Mouse (Mus musculus) embryonic facial prominence, embryonic 13.5 days (tissue): ENCODE results near the gene Hnrnph2. TPM values are rescaled to one million over a fixed set of nuclear protein-coding genes. Genes with fewer than 3 reads are reported as not detected.

Source experiments
- ATAC-seq: fragments of 200-750 bp; cut with Nextera tagmentation; 2 replicates; pipeline ENCODE4 v1.8.0; 2017; ENCODE audit warnings: low read depth; ENCODE audit not compliant: insufficient number of reproducible peaks, insufficient read depth, low FRiP score, low TSS enrichment
- H3K27ac ChIP-seq: fragments of 300-500 bp; sonication (generic); 2 replicates; pipeline ENCODE4 v1.5.1; 2015; ENCODE audit warnings: moderate library complexity, mild to moderate bottlenecking, inconsistent platforms
- H3K27me3 ChIP-seq: fragments of 300-500 bp; sonication (generic); 2 replicates; pipeline ENCODE4 v1.6.1; 2015; ENCODE audit warnings: mild to moderate bottlenecking, inconsistent platforms
- H3K36me3 ChIP-seq: fragments of 300-500 bp; sonication (generic); 2 replicates; pipeline ENCODE4 v1.6.1; 2015; ENCODE audit warnings: mild to moderate bottlenecking, inconsistent platforms
- H3K4me1 ChIP-seq: fragments of 300-500 bp; sonication (generic); 2 replicates; pipeline ENCODE4 v1.6.1; 2015; ENCODE audit warnings: inconsistent platforms
- H3K4me2 ChIP-seq: fragments of 300-500 bp; sonication (generic); 2 replicates; pipeline ENCODE4 v1.6.1; 2015; ENCODE audit warnings: moderate library complexity, mild to moderate bottlenecking, inconsistent platforms
- H3K4me3 ChIP-seq: fragments of 300-500 bp; sonication (generic); 2 replicates; pipeline ENCODE4 v1.5.1; 2015; ENCODE audit warnings: mild to moderate bottlenecking, inconsistent platforms
- H3K9ac ChIP-seq: fragments of 300-500 bp; sonication (generic); 2 replicates; pipeline ENCODE4 v1.6.1; 2015; ENCODE audit warnings: mild to moderate bottlenecking, inconsistent platforms
- H3K9me3 ChIP-seq: fragments of 300-500 bp; sonication (generic); 2 replicates; pipeline ENCODE4 v1.6.1; 2016; ENCODE audit warnings: inconsistent platforms
- WGBS: fragments of 180-500 bp; shearing (Covaris S2); methylation state at CpG from one replicate; pipeline ENCODE4 v1.1.7; 2015; ENCODE audit warnings: mixed read lengths; 5-methylcytosine and 5-hydroxymethylcytosine counted together
- polyA plus RNA-seq: library from polyadenylated mRNA; unstranded; fragments of >200 nt; fragmentation: Nextera tagmentation; extraction: Ambion mirVana; gene quantifications from 2 replicates; pipeline ENCODE4 v1.2.1, GENCODE M21; 2015

Gene Hnrnph2
- polyA plus RNA-seq, 1 experiment from 2014 or later: 151 TPM

DNA sequence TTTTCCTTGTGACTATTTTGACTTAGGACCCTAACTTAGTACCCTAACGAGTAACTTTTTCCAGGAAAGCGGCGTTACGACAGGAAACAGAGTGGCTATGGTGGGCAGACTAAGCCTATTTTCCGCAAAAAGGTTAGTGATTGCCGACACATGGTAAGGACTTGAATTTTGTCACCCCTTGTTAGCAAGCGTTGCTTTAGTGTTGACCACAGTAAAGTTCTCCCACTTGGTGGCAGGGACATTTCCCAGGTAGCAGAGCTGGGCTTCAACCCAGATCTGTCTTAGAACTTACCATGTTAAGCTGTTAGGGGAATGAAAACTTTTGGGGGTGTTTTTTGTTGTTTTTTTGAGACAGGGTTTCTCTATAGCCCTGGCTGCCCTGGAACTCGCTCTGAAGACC is 14.5 kb upstream of the Hnrnph2 start:
- H3K9ac ChIP-seq: peak overlapping the region; percentile 79
- 37% methylated on average over 8 of the region's 8 CpGs for WGBS
- peaks cover 7% of the 10 kb centered on the region for H3K27me3 ChIP-seq
- no peaks in the 10 kb centered on the region for H3K9me3 ChIP-seq
- peak overlapping the region; percentile 53 for H3K4me3 ChIP-seq
- no peak for ATAC-seq
- H3K4me2 ChIP-seq: peak overlapping the region; percentile 63
- H3K27ac ChIP-seq: no peak overlapping the region
- H3K4me1 ChIP-seq: 0 out of 2 replicates have a peak, but pooled peaks cover 4% of the 10 kb centered on the region
- peaks cover 8% of the 10 kb centered on the region; the same call in 1 of the 2 replicates for H3K36me3 ChIP-seq

DNA sequence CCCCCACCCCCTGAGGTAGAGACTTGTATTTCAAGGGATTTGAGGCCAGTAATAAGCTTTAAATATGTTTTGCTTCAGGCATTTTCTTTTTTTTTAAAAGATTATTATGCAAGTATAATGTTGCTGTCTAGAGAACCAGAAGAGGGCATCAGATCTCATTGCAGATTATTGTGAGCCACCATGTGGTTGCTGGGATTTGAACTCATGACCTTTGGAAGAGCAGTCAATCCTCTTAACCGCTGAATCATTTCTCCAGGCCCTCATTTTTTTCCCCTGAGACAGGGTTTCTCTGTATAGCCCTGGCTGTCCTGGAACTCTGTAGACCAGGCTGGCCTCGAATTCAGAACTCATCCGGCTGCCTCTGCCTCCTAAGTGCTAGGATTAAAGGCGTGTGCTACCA is 12.7 kb upstream of the Hnrnph2 start:
- H3K9me3 ChIP-seq: no peaks in the 10 kb centered on the region
- no peak for ATAC-seq
- H3K4me3 ChIP-seq: no peak overlapping the region
- no peak overlapping the region for H3K27ac ChIP-seq
- no peak overlapping the region for H3K9ac ChIP-seq
- H3K4me1 ChIP-seq: 0 out of 2 replicates have a peak, but pooled peaks cover 4% of the 10 kb centered on the region
- 76% methylated on average over 4 of the region's 4 CpGs for WGBS
- peaks cover 8% of the 10 kb centered on the region; the same call in 1 of the 2 replicates for H3K36me3 ChIP-seq
- peaks cover 7% of the 10 kb centered on the region for H3K27me3 ChIP-seq
- H3K4me2 ChIP-seq: no peak overlapping the region

DNA sequence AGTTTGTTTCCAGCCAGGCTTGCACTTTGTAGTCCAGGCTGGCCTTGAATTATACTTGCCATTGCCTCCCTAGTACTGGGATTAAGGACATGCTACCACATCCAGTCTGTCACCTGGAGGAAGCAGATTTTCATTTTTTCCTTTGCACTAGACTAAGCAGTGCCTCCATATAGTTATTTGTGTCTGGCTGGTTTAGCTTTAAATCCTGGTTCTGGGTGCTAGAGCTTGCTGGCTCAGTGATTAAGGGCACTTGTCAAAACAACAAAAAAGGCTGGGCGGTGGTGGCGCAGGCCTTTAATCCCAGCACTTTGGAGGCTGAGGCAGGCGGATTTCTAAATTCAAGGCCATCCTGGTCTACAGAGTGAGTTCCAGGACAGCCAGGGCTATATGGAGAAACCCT is 12.0 kb upstream of the Hnrnph2 start:
- Histone ChIP-seq H3K9ac (no peak overlapping the region), H3K27me3 (peaks cover 7% of the 10 kb centered on the region), H3K4me1 (0 out of 2 replicates have a peak, but pooled peaks cover 4% of the 10 kb centered on the region), H3K4me3 (no peak overlapping the region), H3K36me3 (peaks cover 8% of the 10 kb centered on the region; the same call in 1 of the 2 replicates), H3K4me2 (no peak overlapping the region), H3K27ac (no peak overlapping the region), H3K9me3 (no peaks in the 10 kb centered on the region)
- 85% methylated on average over 3 of the region's 3 CpGs for WGBS
- no peak for ATAC-seq

DNA sequence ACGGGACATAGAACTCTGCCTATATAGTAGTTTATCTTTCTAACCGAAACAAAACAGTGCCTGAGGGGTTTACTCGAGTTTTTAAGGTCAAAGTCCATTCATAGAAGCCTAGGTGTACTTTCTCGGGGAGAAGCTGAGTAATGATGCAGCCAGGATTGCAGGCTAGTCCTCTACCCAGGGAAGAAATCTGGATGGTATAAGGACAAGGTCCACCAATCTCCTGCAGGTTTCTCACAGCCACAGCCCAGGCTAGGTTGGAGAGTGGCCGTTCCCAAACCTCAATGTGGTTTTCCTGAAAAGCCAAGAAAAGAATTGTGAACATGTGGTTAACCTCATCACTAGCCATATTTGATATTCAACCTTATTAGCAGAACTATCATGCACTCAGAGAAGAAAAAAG is 11.1 kb upstream of the Hnrnph2 start:
- 43% methylated on average over 5 of the region's 5 CpGs for WGBS
- no peak overlapping the region for H3K27ac ChIP-seq
- no peak overlapping the region for H3K9ac ChIP-seq
- no peak for ATAC-seq
- no peaks in the 10 kb centered on the region; the same call in 1 of the 2 replicates for H3K27me3 ChIP-seq
- H3K36me3 ChIP-seq: peaks cover 8% of the 10 kb centered on the region; the same call in 1 of the 2 replicates
- 0 out of 2 replicates have a peak, but pooled peaks cover 4% of the 10 kb centered on the region for H3K4me1 ChIP-seq
- no peak overlapping the region for H3K4me3 ChIP-seq
- no peaks in the 10 kb centered on the region for H3K9me3 ChIP-seq
- H3K4me2 ChIP-seq: no peak overlapping the region

DNA sequence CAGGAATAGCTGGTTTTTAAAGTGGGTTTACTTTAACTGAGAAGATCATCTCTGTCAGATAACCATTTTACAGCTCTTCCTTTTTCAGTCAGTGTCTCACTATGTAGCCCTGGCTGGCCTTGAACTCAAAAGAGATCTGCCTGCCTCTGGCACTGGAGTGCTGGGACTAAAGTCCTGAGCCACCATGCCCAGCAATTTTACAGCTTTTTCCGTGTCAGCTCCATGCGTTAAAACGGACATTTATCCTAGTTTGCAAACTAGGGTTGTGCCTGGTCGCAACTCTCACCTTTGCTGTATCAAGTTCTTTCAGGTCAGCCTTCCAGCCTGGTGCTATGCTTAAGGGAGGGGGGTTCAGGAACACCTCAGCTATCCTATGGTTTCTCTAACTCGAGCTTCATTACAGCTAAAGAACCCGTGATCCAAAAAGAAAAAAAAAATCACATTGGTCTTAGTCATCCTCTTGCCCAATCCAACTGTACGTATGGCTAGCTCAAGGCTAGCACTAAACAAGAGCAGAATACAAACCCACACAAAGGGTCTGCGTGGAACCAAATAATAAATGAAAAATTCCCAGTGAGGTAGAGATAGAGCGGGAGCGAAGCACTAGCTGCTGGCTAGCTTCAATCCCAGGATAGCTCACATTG is 935 bp upstream of the Hnrnph2 start:
- peak overlapping the region; percentile 73; the same call in 1 of the 2 replicates for H3K27ac ChIP-seq
- no peak for ATAC-seq
- WGBS: 31% methylated on average over 10 of the region's 10 CpGs

DNA sequence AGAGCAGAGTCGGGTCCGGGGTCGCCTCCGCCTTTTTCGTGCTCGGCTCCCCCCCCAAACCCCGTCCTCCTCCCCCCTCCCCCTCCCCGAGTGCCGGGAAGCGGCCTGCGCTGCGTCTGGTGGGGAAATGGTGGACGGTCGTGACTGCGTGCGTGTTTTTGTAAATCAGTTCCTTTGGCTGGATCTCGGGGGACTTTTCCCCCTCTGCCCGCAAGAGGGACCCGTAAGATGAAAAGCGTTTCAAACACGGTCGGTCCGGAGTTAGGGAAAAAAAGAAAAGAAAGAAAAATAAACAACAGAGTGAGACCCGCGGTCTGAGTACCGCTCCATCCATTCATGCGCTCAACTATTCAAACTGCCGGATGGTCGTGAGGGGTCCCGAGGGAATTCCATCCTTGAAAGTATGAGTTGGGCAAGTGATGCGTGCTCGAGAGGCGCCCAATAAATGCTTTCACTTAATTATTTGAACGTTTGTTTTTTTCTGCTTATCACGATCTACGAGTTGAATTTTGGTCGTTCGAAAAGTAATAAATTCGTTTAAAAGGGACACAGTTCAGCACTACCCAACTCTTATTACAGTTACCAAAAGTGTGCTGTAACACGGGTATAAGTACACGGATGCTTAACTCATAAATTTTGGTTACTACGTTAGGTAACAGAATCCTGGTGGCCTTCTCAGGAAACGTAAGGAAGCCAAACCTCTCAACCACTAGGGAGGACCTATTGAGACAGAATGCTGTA is 571 bp downstream of the Hnrnph2 start:
- no peaks in the 10 kb centered on the region for H3K9me3 ChIP-seq
- peak; percentile 81 for ATAC-seq
- peak overlapping the region; percentile 57 for H3K4me2 ChIP-seq
- H3K27ac ChIP-seq: peak overlapping the region; percentile 95
- H3K36me3 ChIP-seq: no peaks in the 10 kb centered on the region
- 23% methylated on average over 40 of the region's 43 CpGs for WGBS
- H3K4me1 ChIP-seq: peaks cover 4% of the 10 kb centered on the region
- peaks cover 3% of the 10 kb centered on the region; the same call in 1 of the 2 replicates for H3K27me3 ChIP-seq
- peak overlapping the region; percentile 72 for H3K9ac ChIP-seq
- H3K4me3 ChIP-seq: peak overlapping the region; percentile 53

More for the DNA sequence above, 935 bp upstream of the Hnrnph2 start:
- Histone ChIP-seq H3K9ac (peak overlapping the region; percentile 68), H3K27me3 (peaks cover 3% of the 10 kb centered on the region; the same call in 1 of the 2 replicates), H3K9me3 (no peaks in the 10 kb centered on the region), H3K4me3 (peak overlapping the region; percentile 53), H3K36me3 (no peaks in the 10 kb centered on the region), H3K4me2 (peak overlapping the region; percentile 63), H3K4me1 (peaks cover 4% of the 10 kb centered on the region)

DNA sequence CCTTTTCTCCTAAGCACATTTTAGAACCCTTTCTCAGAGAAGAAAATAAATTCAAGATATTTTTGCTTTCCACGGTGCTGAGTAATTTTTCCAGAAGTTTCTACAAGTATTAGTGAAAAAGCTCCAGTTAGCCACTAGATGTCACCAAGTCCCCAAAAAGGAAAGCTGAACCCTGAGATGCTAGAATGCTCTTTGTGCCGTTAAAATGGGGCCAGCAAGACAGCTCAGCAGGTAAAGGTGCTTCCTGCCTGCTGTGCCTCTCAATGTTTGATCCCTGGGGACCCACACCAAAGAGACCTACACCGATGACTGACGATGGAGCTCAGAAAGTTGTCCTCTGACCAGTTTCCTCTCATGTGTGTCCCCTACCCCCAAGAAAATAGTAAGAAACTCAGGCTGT is 8.5 kb downstream of the Hnrnph2 start:
- no peak for ATAC-seq
- Histone ChIP-seq H3K9me3 (no peaks in the 10 kb centered on the region), H3K27me3 (no peaks in the 10 kb centered on the region; the same call in 1 of the 2 replicates), H3K4me1 (no peaks in the 10 kb centered on the region), H3K36me3 (no peaks in the 10 kb centered on the region), H3K4me3 (no peak overlapping the region), H3K9ac (no peak overlapping the region), H3K4me2 (no peak overlapping the region), H3K27ac (no peak overlapping the region)
- 35% methylated on average over 4 of the region's 4 CpGs for WGBS

DNA sequence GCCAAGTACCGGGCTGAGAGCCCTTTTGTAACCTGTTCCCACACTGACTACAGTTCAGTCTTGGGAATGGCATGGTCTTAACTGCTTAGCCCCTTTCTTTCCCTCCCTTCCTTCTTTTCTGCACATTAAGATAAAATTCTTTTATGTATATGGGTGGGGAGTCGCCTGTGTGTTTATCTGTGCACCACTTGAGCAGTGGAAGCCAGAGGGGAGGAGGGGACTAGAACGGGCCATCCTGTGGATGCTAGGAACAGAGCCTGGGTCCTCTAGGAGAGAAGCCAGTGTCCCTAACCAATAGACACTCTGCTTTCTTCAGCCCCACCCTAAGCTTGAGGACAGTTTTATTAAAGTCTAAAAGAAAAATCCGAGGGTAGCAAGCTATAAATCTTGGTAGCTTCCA is 10.0 kb downstream of the Hnrnph2 start:
- Histone ChIP-seq H3K27ac (no peak overlapping the region), H3K4me2 (no peak overlapping the region), H3K9me3 (no peaks in the 10 kb centered on the region), H3K4me1 (no peaks in the 10 kb centered on the region), H3K36me3 (no peaks in the 10 kb centered on the region), H3K9ac (no peak overlapping the region), H3K4me3 (no peak overlapping the region), H3K27me3 (no peaks in the 10 kb centered on the region; the same call in 1 of the 2 replicates)
- 85% methylated on average over 4 of the region's 4 CpGs for WGBS
- no peak for ATAC-seq

DNA sequence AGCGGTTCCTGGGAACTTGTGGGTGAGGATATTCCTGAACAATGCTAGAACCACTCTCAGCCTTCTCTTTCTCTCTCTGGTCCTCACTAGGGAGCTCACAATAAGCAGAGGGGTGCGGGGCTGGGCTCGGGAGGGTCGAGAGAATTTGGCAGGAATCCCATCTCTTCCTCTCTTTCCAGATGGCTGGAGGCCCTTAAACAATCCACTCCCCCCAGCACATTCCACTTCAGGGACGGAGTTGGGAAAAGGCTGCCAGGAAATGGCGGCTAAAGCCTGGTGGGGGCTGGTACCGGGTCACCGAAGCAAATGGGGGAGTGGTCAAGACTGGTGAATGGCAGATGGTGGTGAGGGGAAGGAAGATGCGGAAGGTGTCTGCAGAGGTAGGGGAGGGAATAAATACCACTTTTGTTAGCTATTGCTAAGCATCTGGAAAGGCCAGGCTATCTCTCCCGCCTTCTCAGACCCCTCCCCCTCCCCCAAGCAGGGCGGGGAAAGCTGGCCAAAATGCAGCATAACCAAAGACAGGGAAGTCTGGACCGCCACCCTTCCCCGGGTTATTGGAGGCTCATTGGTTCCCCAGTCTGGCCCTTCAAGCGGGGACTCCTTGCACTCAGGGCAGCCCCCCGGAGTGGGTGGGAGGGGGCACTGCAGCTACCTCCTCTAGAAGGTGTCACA is 11.4 kb downstream of the Hnrnph2 start:
- Histone ChIP-seq H3K27ac (peak overlapping the region; percentile 89), H3K9ac (peak overlapping the region; percentile 55; the same call in 1 of the 2 replicates), H3K36me3 (no peaks in the 10 kb centered on the region), H3K4me2 (peak overlapping the region; percentile 55), H3K4me1 (no peaks in the 10 kb centered on the region), H3K9me3 (no peaks in the 10 kb centered on the region), H3K4me3 (peak overlapping the region; percentile 36), H3K27me3 (no peaks in the 10 kb centered on the region; the same call in 1 of the 2 replicates)
- 15% methylated on average over 15 of the region's 15 CpGs for WGBS
- ATAC-seq: peak; percentile 83

DNA sequence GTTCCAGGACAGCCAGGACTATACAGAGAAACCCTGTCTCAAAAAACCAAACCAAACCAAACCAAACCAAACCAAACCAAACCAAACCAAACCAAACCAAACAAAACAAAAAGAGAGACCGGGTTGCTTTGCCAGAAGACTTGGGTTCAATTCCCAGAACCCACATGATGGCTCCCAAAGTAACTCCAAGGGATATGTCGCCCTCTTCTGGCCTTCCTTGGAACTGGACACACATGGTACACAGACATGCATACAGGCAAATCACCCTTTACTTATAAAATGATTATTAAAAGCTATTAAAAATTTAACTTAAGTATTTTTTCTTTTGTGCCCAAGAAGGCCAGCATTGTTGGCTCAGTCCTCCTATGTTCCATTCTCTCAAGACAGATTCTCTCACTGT is 13.3 kb downstream of the Hnrnph2 start:
- Histone ChIP-seq H3K4me3 (no peak overlapping the region), H3K9ac (no peak overlapping the region), H3K36me3 (no peaks in the 10 kb centered on the region), H3K27ac (no peak overlapping the region), H3K27me3 (peaks cover 5% of the 10 kb centered on the region), H3K4me2 (no peak overlapping the region), H3K4me1 (no peaks in the 10 kb centered on the region), H3K9me3 (no peaks in the 10 kb centered on the region)
- no peak for ATAC-seq
- 69% methylated on average over 2 of the region's 2 CpGs for WGBS

DNA sequence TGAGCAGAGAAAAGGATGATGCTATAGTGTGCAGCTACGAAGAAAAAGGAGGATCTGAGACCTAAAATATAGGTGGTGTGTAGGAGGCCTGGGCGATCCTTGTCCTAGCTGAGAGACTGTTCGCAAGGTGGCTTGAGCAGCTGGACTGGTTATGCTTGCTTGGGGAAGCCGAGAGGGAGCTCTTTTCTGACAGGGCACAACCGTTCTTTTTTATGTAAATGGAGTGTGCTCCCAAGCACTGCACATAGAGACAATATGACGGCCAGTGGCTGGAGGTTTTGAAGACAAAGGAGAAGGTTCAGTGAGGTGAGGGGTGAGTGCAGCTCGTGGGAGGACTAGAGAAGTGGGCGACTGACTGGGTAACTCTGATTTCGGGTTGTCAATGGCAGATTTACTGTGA is 18.7 kb downstream of the Hnrnph2 start:
- H3K9ac ChIP-seq: no peak overlapping the region
- H3K36me3 ChIP-seq: no peaks in the 10 kb centered on the region
- no peak for ATAC-seq
- no peak overlapping the region for H3K27ac ChIP-seq
- H3K4me2 ChIP-seq: no peak overlapping the region
- no peaks in the 10 kb centered on the region for H3K9me3 ChIP-seq
- 53% methylated on average over 9 of the region's 9 CpGs for WGBS
- H3K27me3 ChIP-seq: peaks cover 9% of the 10 kb centered on the region
- H3K4me1 ChIP-seq: no peaks in the 10 kb centered on the region
- H3K4me3 ChIP-seq: no peak overlapping the region
